Mouse (Mus musculus) liver, adult 2 months (tissue): ENCODE measurements around the gene BC052040.

ENCODE experiments used
- CTCF ChIP-seq: fragments of 200-500 bp; IDR thresholded peaks from 2 replicates; pipeline ENCODE4 v1.5.1; 2011; ENCODE audit warnings: low read depth, low read length, control low read depth
- POLR2A ChIP-seq: fragments of 200-500 bp; IDR thresholded peaks from 2 replicates; pipeline ENCODE4 v1.6.1; 2011; ENCODE audit warnings: low read length, control low read depth; ENCODE audit not compliant: insufficient read depth; ENCODE audit errors: extremely low read depth

GRCm38 (mm10) chr2:115775488-115776217, 194.1 kb downstream of the BC052040 start:
- TF ChIP-seq CTCF (no peak), POLR2A (no peak)
